Mouse (Mus musculus) brain, adult 10 weeks (tissue): ENCODE results near the gene Birc5. TPM values are rescaled to one million over a fixed set of nuclear protein-coding genes. Genes with fewer than 3 reads are reported as not detected.

Source experiments
- polyA plus RNA-seq: library from polyadenylated mRNA; stranded (reverse); fragments of 350-450 nt; fragmentation: Illumina TruSeq; extraction: RNeasy Lipid Tissue Mini Kit (QIAGEN cat#74804); gene quantifications from one replicate; pipeline ENCODE4 v1.2.3, GENCODE M21; 2015; ENCODE audit warnings: low read depth, low replicate concordance

The Birc5 gene
- polyA plus RNA-seq, result 2.9 TPM

DNA sequence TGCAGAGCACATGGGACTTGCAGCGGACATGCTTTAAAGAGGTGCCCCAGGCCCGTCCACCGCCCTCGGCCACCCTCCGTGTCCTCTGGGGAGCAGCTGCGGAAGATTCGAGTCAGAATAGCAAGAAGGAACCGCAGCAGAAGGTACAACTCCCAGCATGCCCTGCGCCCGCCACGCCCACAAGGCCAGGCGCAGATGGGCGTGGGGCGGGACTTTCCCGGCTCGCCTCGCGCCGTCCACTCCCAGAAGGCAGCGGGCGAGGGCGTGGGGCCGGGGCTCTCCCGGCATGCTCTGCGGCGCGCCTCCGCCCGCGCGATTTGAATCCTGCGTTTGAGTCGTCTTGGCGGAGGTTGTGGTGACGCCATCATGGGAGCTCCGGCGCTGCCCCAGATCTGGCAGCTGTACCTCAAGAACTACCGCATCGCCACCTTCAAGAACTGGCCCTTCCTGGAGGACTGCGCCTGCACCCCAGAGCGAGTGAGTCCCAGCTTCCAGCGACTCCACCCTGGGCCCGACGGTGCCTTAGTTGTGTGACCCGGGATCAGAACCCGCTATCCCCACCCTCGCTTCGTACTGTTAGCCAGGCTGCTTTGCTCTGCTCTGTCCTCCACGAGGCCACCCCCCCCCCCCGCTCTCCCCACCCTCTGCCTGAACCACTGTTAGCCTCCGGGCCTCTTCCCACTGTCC is at the start of gene Birc5:
Gene Birc5 (plus strand): TSS at position 267 of the 687 bp plus-strand sequence.

DNA sequence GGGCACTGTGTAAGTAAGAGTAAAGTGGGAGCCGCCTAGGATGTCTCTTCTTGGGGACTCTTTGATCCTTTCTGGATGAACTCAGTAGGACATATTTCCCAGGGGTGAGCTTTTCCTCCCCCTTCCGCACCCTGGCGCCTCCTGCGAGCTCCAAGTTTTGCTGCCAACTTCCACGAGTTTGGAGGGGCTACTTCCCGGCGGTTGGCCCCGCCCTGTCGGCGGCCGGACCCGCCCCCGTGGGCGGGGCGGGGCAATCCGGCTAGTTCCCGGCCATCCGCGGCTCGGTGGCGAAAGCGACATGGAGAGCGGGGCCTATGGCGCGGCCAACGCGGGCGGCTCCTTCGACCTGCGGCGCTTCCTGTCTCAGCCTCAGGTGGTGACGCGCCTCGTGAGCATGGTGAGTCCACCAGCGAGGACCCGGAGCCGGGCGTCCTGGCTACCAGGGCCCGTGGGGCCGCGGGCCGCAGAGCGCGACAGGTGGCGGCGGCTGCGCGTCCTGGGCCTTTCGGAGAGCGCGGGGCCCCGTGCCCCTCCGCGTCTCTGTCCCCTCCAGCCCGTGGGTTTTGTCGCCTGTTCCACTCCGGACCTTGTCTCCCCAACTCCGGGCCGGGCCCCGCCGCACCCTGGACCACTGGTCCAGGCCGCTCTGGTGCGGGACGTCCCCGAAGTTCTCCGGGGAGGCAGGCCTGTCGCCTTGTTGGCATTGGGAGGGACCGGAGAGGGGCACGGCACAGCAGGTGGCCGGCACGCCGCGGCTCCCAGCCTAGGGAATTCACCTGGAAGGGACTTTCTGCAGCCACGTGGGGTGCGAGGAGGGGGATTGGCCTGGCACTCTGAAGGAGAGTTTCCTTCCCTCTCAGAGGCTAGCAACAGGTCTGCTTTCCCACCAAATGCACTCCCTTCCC is 39.4 kb upstream of the Birc5 start, which contains the start of the genes Gm20708 and Syngr2:
Gene Gm20708 (plus strand): TSS at position 262 of the 905 bp plus-strand sequence.
Gene Syngr2 (plus strand): TSS at position 262 of the 905 bp plus-strand sequence.

DNA sequence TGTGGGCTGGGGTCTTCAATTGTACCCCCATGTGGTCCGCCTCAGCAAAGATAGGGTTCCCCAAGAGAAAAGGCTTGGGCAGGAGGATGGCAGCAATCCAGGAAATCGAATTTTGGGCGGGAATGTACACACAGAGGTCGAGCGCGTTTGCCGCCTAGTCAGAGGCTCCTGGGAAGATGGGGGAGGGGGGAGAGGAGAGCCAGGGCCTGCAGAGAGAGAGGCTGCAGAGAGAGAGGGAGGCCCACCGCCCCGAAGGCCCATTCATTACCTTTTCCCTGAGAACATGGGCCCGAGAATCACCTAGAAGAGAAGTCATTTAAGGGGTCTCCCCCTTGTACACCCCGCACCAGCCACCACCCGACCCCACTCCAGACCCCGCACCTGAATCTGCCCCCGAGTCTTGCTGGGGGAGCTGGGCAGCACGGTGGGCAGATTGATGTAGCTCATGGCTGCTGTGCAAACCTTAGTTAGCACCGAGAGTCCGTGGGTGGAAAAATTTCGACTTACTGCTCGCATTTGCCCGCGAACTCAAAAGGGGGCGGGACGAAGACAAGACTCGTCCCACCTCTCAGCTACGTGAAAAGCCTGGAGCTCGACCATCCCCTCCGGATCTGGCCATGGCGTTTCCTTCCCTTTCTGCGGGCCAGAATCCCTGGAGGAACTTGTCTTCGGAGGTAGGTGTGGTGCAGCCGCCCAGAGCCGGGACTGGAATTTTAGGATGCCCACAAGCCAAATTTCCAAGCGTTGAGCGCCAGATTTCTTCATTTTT is 23.5 kb upstream of the Birc5 start, which contains the start of the genes Afmid and Tk1:
Gene Afmid (plus strand): TSS at position 592 of the 769 bp plus-strand sequence.
Gene Tk1 (minus strand): TSS at position 760 of the 769 bp plus-strand sequence.

DNA sequence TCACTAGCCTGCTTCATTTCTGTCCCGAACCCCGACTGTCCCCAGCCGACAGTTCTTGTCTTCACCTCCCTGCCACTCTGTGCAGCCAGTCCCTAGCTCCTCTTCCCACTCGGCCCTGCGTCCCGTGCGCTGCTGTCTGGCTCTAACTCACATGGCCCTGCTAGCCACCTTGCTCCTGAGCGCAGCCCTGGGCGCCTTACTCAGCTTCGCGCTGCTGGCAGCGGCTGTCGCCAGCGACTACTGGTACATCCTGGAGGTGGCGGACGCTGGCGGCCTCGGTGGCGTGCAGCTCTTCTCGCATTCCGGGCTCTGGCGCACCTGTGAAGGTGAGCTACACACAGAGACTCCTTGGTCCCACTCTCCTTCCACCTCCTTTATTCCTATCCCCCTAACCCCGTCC is 11.6 kb downstream of the Birc5 start, which contains the start of gene Tmem235:
Gene Tmem235 (plus strand): TSS at position 152 of the 400 bp plus-strand sequence.

DNA sequence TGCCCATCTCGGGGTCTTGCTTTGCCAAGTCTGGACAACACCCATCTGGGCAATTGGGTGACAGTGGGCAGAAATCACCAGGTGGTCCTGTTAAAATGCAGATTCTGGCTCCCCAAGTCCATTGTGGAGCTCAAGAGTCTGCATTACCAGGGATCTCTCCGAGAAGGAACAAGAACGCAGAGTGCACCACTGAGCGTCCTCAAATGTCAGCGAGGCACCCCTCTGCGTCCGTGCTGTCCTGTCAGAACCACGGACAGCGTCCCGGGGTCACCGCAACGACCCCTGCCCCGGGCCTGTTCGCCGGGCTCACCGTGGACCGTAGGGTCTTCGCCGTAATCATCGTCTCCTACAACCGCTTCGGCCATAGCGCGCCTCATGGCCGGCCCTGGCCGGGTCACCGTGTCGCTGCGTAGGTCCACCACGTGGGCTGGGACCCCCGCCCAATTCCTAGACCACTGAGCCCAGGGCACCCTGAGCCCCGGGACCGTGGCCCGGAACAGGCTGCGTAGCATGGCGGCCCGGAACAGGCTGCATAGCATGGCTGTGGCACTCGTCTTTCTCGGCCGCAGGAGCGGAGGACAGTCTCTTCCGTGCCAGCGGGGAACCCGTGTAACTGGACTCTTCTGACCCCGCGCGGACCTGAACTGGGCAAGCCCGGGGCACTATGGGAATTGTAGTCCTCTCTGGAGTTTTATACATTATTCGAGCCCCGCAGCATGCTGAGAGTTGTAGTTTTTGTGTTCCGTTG is 24.0 kb downstream of the Birc5 start, which contains the start of gene Tha1:
Gene Tha1 (minus strand): TSS at position 621 of the 748 bp plus-strand sequence.

Other genes with a start within 250 kb of the Birc5 start
- 28.8 TPM for gene Tnrc6c, start 195.0 kb upstream of the Birc5 start, polyA plus RNA-seq
- gene Tmc8, start 67.2 kb upstream of the Birc5 start, polyA plus RNA-seq, result 0.55 TPM
- gene Tmc6, start 67.1 kb upstream of the Birc5 start, polyA plus RNA-seq, result 8.8 TPM
- gene 6030468B19Rik, start 51.6 kb upstream of the Birc5 start, polyA plus RNA-seq, result not detected
- gene Gm20708, start 39.6 kb upstream of the Birc5 start, polyA plus RNA-seq, result 0.86 TPM
- 14.0 TPM for gene Syngr2, start 39.6 kb upstream of the Birc5 start, polyA plus RNA-seq
- gene Afmid, start 23.3 kb upstream of the Birc5 start, polyA plus RNA-seq, result 2.1 TPM
- 0.68 TPM for gene Tk1, start 23.2 kb upstream of the Birc5 start, polyA plus RNA-seq
- not detected for gene Tmem235, start 11.5 kb downstream of the Birc5 start, polyA plus RNA-seq
- 4.3 TPM for gene Tha1, start 24.2 kb downstream of the Birc5 start, polyA plus RNA-seq
- gene Socs3, start 120.8 kb downstream of the Birc5 start, polyA plus RNA-seq, result 2.1 TPM
- gene Pgs1, start 137.0 kb downstream of the Birc5 start, polyA plus RNA-seq, result 64.0 TPM